Mouse (Mus musculus) embryonic facial prominence, embryonic 13.5 days (tissue): ENCODE measurements around the gene Shkbp1. TPM values are rescaled to one million over a fixed set of nuclear protein-coding genes. Genes with fewer than 3 reads are reported as not detected.

Source experiments
- ATAC-seq: fragments of 200-750 bp; cut with Nextera tagmentation; 2 replicates; pipeline ENCODE4 v1.8.0; 2017; ENCODE audit warnings: low read depth; ENCODE audit not compliant: insufficient number of reproducible peaks, insufficient read depth, low FRiP score, low TSS enrichment
- H3K27ac ChIP-seq: fragments of 300-500 bp; sonication (generic); 2 replicates; pipeline ENCODE4 v1.5.1; 2015; ENCODE audit warnings: moderate library complexity, mild to moderate bottlenecking, inconsistent platforms
- H3K27me3 ChIP-seq: fragments of 300-500 bp; sonication (generic); 2 replicates; pipeline ENCODE4 v1.6.1; 2015; ENCODE audit warnings: mild to moderate bottlenecking, inconsistent platforms
- H3K36me3 ChIP-seq: fragments of 300-500 bp; sonication (generic); 2 replicates; pipeline ENCODE4 v1.6.1; 2015; ENCODE audit warnings: mild to moderate bottlenecking, inconsistent platforms
- H3K4me1 ChIP-seq: fragments of 300-500 bp; sonication (generic); 2 replicates; pipeline ENCODE4 v1.6.1; 2015; ENCODE audit warnings: inconsistent platforms
- H3K4me2 ChIP-seq: fragments of 300-500 bp; sonication (generic); 2 replicates; pipeline ENCODE4 v1.6.1; 2015; ENCODE audit warnings: moderate library complexity, mild to moderate bottlenecking, inconsistent platforms
- H3K4me3 ChIP-seq: fragments of 300-500 bp; sonication (generic); 2 replicates; pipeline ENCODE4 v1.5.1; 2015; ENCODE audit warnings: mild to moderate bottlenecking, inconsistent platforms
- H3K9ac ChIP-seq: fragments of 300-500 bp; sonication (generic); 2 replicates; pipeline ENCODE4 v1.6.1; 2015; ENCODE audit warnings: mild to moderate bottlenecking, inconsistent platforms
- H3K9me3 ChIP-seq: fragments of 300-500 bp; sonication (generic); 2 replicates; pipeline ENCODE4 v1.6.1; 2016; ENCODE audit warnings: inconsistent platforms
- WGBS: fragments of 180-500 bp; shearing (Covaris S2); methylation state at CpG from one replicate; pipeline ENCODE4 v1.1.7; 2015; ENCODE audit warnings: mixed read lengths; 5-methylcytosine and 5-hydroxymethylcytosine counted together
- polyA plus RNA-seq: library from polyadenylated mRNA; unstranded; fragments of >200 nt; fragmentation: Nextera tagmentation; extraction: Ambion mirVana; gene quantifications from 2 replicates; pipeline ENCODE4 v1.2.1, GENCODE M21; 2015

The Shkbp1 gene
- polyA plus RNA-seq, 1 experiment from 2014 or later = 70.6 TPM

DNA sequence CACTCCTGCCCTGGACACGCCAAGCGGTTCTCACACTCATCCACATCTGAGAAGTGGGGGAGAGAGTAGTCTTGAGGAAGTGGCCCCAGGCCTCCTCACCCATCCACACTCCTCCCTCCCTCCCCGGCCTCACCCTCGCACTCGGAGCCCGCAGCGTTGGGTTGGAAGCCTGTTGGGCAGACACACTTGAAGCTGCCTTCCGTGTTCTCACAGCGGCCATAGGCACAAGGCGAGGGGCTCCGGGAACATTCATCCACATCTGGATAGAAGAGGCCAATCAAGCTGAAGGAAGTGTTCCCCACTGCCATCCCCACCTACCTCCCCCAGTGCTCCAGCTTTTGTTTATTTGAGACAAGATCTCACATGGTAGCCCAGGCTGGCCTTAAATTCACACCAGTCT lies 31.7 kb downstream of the Shkbp1 start:
- H3K4me1 ChIP-seq = peaks cover 14% of the 10 kb centered on the region
- H3K27me3 ChIP-seq = peaks cover 75% of the 10 kb centered on the region
- H3K27ac ChIP-seq = no peak overlapping the region
- ATAC-seq = no peak
- no peak overlapping the region for H3K4me2 ChIP-seq
- 96% methylated on average over 11 of the region's 11 CpGs for WGBS
- no peak overlapping the region for H3K4me3 ChIP-seq
- H3K9me3 ChIP-seq = no peaks in the 10 kb centered on the region
- peaks cover 22% of the 10 kb centered on the region; the same call in 1 of the 2 replicates for H3K36me3 ChIP-seq
- H3K9ac ChIP-seq = no peak overlapping the region

DNA sequence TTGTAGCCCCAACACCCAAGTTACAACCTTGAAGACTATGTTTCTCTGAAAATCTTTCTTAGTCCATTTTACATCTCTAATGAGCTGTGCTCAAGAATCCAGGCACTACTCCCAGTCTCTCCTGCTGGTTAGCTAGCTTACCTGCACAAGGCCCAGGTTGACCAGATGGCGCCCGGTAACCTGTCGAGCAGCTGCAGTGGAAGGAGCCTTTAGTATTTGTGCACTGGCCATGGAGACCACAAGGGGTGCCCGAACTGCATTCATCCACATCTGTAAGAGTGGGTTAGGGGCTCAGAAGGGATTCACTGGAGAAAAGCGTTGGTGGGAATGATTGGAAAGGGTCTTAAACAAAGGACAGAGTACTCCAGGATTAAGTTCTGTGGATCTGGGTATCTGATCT lies 32.8 kb downstream of the Shkbp1 start:
- Histone ChIP-seq H3K27me3 (peaks cover 63% of the 10 kb centered on the region), H3K4me3 (no peak overlapping the region), H3K9me3 (no peaks in the 10 kb centered on the region), H3K9ac (no peak overlapping the region), H3K4me2 (no peak overlapping the region), H3K36me3 (peaks cover 22% of the 10 kb centered on the region; the same call in 1 of the 2 replicates), H3K4me1 (peaks cover 13% of the 10 kb centered on the region), H3K27ac (no peak overlapping the region)
- ATAC-seq = no peak
- WGBS = 88% methylated on average over 5 of the region's 5 CpGs

DNA sequence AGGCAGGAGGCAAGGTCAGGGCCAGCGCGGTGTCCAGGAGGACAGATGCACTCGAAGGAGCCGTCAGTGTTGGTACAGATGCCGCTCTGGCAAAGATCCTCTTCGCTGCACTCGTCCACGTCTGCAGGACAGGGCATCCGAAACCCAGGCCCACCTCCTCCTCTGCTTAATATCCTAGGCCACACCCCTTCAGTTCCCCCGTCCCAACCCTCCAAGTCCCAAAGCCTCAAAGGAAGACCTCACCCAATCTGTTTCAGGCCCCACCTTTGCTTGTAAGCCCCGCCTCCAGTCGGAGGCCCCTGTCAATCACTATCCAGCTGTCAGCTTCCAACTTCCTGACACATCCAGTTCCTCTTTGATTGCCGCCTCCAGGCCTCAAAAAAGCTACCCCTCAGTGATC lies 33.5 kb downstream of the Shkbp1 start:
- no peak for ATAC-seq
- Histone ChIP-seq H3K4me2 (no peak overlapping the region), H3K4me1 (peaks cover 13% of the 10 kb centered on the region), H3K4me3 (no peak overlapping the region), H3K9me3 (no peaks in the 10 kb centered on the region), H3K27ac (no peak overlapping the region), H3K27me3 (peaks cover 56% of the 10 kb centered on the region), H3K9ac (no peak overlapping the region), H3K36me3 (peaks cover 19% of the 10 kb centered on the region; the same call in 1 of the 2 replicates)
- 13% methylated on average over 13 of the region's 13 CpGs for WGBS

DNA sequence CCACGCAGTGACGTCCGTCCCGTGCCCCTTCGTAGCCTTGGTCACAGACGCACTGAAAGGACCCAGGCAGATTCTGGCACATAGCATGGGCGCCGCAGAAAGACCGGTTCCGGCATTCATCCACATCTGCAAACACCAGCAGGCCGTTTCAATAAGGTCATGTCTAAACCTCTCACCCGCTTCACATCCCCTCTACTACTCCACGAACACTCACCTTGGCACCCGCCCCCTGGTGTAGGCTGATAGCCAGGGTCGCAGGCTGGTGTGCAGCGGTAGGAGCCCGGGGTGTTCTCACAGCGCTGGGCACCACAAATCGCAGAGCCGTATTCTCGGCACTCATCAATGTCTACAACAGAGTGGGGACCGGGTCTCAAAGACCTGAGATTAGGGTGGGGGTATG lies 36.4 kb downstream of the Shkbp1 start:
- Histone ChIP-seq H3K4me1 (peaks cover 8% of the 10 kb centered on the region), H3K4me2 (no peak overlapping the region), H3K4me3 (no peak overlapping the region), H3K27me3 (peaks cover 27% of the 10 kb centered on the region), H3K27ac (no peak overlapping the region), H3K9me3 (peaks cover 1% of the 10 kb centered on the region; the same call in 1 of the 2 replicates), H3K36me3 (peaks cover 22% of the 10 kb centered on the region; the same call in 1 of the 2 replicates), H3K9ac (no peak overlapping the region)
- 91% methylated on average over 22 of the region's 22 CpGs for WGBS
- ATAC-seq = no peak

DNA sequence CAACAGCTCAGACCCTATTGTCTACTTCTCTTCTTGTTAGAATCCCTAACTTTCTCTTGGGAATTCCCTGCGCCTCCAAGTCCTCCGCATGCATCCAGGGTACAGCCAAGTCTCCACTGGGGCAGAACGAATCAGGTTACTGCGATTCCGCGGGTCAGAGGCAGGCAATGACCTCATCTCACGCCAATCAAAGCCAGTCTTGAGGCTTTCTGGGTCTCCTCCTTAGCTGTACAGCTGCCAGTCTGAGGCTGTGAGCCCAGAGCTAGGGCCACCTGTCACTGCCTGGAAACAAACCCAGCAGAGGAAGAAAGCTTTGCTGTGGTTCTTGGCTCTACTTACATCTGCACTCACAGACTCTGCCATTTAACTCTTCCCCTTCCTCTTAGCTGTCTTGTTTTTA lies 39.9 kb downstream of the Shkbp1 start:
- Histone ChIP-seq H3K27me3 (peaks cover 10% of the 10 kb centered on the region), H3K27ac (no peak overlapping the region)
- no peak for ATAC-seq

DNA sequence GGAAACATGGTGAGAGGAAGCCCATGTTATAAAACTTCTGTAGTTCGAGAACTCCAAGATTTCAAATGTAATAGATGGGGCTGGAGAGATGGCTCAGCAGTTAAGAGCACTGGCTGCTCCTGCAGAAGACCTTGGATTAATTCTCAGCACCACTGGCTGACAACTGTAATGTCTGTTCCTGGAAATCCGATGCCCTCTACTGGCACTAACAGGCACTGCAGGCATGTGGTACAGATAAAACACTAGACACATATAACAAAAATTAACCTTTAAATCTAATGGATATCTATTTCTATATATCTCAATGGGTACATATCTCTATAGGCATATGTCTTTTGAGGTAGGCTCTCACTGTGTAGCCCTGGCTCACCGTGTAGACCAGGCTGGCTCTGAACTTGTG lies 41.4 kb downstream of the Shkbp1 start:
- Histone ChIP-seq H3K4me1 (peaks cover 12% of the 10 kb centered on the region), H3K9ac (no peak overlapping the region), H3K4me2 (no peak overlapping the region), H3K36me3 (peaks cover 29% of the 10 kb centered on the region), H3K9me3 (peaks cover 10% of the 10 kb centered on the region; the same call in 1 of the 2 replicates), H3K27ac (no peak overlapping the region), H3K4me3 (no peak overlapping the region), H3K27me3 (peaks cover 23% of the 10 kb centered on the region)
- ATAC-seq = no peak
- 86% methylated on average over 3 of the region's 3 CpGs for WGBS

More for the DNA sequence above, 39.9 kb downstream of the Shkbp1 start:
- H3K4me1 ChIP-seq = peaks cover 8% of the 10 kb centered on the region
- no peak overlapping the region for H3K4me3 ChIP-seq
- H3K9me3 ChIP-seq = peaks cover 10% of the 10 kb centered on the region; the same call in 1 of the 2 replicates
- H3K9ac ChIP-seq = 0 out of 2 replicates have a peak overlapping the region, but pooled peaks have one; percentile 44
- H3K4me2 ChIP-seq = no peak overlapping the region
- H3K36me3 ChIP-seq = peaks cover 29% of the 10 kb centered on the region
- 23% methylated on average over 7 of the region's 7 CpGs for WGBS

DNA sequence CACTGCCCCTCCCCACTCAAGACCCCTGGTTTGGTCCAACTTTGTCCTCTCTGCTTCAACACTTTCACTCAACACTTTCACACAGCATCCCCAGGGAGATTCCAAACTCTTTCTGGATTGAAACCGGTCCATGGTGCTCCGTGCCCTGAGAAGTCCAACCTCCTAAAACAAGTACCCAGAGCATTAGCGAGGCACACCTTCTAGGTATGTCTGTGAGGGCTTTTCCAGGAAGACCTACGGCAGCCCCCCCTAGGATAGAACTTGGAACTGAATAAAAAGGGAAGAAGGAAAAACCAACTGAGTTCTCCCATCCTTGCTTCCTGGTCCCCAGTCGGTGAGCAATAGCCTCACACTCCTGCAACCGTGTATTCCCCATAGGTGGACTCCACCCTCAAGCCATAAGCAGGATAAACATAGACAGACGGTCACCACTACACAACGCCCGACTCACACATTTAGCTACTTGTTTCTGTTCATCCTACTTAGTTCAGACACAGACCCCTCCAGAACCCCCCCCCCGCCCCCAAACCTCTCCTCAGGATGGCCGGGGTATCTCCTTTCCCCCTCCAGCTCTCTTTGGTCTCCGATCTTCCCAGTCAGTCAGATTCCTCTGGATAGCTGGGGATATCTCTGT lies 44.1 kb downstream of the Shkbp1 start:
- 87% methylated on average over 12 of the region's 12 CpGs for WGBS
- no peak for ATAC-seq
- Histone ChIP-seq H3K36me3 (peaks cover 25% of the 10 kb centered on the region), H3K27me3 (peaks cover 26% of the 10 kb centered on the region), H3K4me3 (no peak overlapping the region), H3K27ac (no peak overlapping the region), H3K9me3 (peaks cover 10% of the 10 kb centered on the region; the same call in 1 of the 2 replicates), H3K4me2 (no peak overlapping the region), H3K4me1 (peaks cover 20% of the 10 kb centered on the region), H3K9ac (no peak overlapping the region)

DNA sequence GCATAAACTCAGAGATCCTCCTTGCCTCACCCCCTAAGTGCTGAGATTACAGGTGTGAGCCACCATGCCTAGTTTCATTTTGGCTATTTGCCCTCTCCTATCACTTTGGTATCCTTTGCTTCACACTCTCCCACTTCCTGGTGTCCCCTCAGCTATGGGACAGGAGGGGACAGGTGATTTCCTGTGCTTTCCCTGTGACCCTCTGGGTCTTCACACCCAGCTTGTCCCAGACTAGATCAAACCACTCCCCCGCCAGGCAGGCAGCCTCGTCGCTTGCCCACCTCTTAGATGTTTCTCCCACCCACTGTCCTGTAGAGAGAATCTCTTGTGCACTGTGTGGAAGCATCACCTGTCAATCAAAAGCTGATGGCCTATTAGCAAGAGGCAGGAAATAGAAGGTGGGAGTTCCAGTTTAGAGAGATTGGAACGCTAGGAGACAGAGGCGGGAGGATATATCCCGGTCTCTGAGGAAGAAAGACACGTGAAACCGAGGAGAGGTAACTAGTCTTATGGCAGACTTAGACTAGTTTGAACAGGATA lies 44.8 kb downstream of the Shkbp1 start:
- Histone ChIP-seq H3K4me1 (peaks cover 16% of the 10 kb centered on the region), H3K9ac (no peak overlapping the region), H3K27me3 (peaks cover 26% of the 10 kb centered on the region), H3K9me3 (peaks cover 10% of the 10 kb centered on the region; the same call in 1 of the 2 replicates), H3K4me2 (no peak overlapping the region), H3K36me3 (peaks cover 25% of the 10 kb centered on the region), H3K4me3 (no peak overlapping the region), H3K27ac (no peak overlapping the region)
- ATAC-seq = no peak
- 49% methylated on average over 8 of the region's 8 CpGs for WGBS

DNA sequence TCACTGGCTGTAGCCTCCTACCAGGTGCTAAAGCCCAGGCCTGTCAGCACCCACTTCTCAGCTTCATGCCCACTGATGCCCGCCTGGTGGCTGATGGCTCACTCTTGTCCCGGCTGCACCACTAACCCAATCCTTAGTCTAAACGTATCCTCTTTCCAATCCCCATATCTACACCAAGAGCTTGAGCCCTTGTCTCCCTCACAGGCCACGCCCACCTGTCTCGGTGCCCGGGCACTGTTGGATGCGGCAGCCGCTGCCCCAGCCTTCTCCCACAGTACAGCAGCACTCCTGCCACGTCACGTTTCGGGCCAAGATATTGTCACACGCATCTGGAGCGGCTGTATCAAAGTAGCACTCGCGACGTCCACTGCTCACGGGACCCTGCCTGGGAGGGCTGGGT lies 45.5 kb downstream of the Shkbp1 start:
- H3K9me3 ChIP-seq = peaks cover 10% of the 10 kb centered on the region; the same call in 1 of the 2 replicates
- H3K36me3 ChIP-seq = peaks cover 25% of the 10 kb centered on the region
- peak overlapping the region; percentile 51; the same call in 1 of the 2 replicates for H3K27ac ChIP-seq
- WGBS = 7% methylated on average over 17 of the region's 17 CpGs
- H3K4me2 ChIP-seq = peak overlapping the region; percentile 44
- peaks cover 26% of the 10 kb centered on the region for H3K27me3 ChIP-seq
- ATAC-seq = no peak
- H3K4me1 ChIP-seq = peaks cover 12% of the 10 kb centered on the region; the same call in 1 of the 2 replicates
- H3K4me3 ChIP-seq = no peak overlapping the region; the same call in 1 of the 2 replicates
- H3K9ac ChIP-seq = no peak overlapping the region

DNA sequence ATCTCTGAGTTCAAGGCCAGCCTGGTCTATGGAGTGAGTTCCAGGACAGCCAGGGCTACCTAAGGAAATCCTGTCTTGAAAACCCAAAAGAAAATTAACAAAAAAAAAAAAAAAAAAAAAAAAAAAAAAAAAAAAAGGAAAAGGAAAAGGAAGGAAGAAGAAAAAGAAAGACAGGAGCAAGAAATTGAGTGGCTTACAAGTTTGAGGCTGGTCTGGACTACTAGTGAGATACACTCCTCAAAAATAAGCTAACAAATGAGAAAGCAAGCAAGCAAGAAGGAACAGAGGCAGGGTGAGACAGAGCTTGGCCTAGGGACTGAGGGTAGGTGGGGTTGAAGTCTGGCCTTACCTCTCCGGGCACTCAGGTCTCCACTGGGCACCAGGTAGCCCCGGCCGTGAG lies 46.0 kb downstream of the Shkbp1 start:
- Histone ChIP-seq H3K4me2 (no peak overlapping the region), H3K27me3 (peaks cover 26% of the 10 kb centered on the region), H3K9me3 (peaks cover 10% of the 10 kb centered on the region; the same call in 1 of the 2 replicates), H3K36me3 (peaks cover 25% of the 10 kb centered on the region), H3K27ac (peak overlapping the region; percentile 51; the same call in 1 of the 2 replicates), H3K4me3 (no peak overlapping the region), H3K4me1 (peaks cover 12% of the 10 kb centered on the region; the same call in 1 of the 2 replicates), H3K9ac (no peak overlapping the region)
- ATAC-seq = no peak
- WGBS = 45% methylated on average over 3 of the region's 3 CpGs

DNA sequence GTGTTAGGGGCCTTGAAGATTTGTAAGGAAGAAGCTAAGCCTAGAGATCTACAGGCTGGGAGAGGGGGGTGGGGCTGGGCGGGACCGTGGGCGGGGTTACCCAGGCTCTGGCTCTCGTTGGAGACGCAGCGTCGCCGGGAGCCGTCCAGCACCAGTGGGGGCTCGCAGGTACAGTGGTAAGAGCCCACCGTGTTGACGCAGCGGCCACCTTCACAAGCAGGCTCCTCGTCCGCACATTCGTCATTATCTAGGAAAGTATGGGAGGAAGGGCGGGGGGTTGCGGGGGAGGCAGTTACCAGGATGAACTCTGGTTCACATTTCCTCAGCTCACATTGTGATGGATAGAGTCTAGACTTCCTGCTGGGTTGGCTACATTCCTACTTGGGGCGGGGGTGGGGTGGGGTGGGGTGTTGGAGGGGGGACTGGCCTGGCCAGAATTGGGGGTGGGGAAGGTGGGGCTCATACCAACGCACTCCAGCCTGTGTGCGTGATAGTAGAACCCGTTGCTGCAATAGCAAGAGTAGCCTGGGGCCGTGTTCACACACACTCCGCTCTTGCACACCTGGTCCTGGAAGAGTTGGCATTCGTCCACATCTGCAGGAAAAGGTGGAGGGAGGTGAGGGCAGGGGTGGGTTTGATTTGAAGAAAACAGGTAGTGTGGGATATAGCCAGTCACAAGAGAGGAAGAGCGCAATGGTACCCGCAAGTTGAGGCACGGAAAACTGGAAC lies 46.8 kb downstream of the Shkbp1 start:
- peak; percentile 43; the same call in 1 of the 2 replicates for ATAC-seq
- H3K27ac ChIP-seq = peak overlapping the region; percentile 24; the same call in 1 of the 2 replicates
- H3K27me3 ChIP-seq = peaks cover 26% of the 10 kb centered on the region
- WGBS = 7% methylated on average over 28 of the region's 28 CpGs
- H3K36me3 ChIP-seq = peaks cover 19% of the 10 kb centered on the region
- H3K4me3 ChIP-seq = peak overlapping the region; percentile 35
- peak overlapping the region; percentile 59 for H3K4me2 ChIP-seq
- peaks cover 12% of the 10 kb centered on the region; the same call in 1 of the 2 replicates for H3K4me1 ChIP-seq
- H3K9me3 ChIP-seq = peaks cover 4% of the 10 kb centered on the region; the same call in 1 of the 2 replicates
- no peak overlapping the region for H3K9ac ChIP-seq
